In genomic region chr6:47627978-47628377, GRCm38 (mm10) we compare ENCODE assay signal across 24 mouse cellular contexts. TPM values are rescaled to one million over a fixed set of nuclear protein-coding genes. Genes with fewer than 3 reads are reported as not detected.
A peak's percentile ranks its signal among the peaks of the same experiment; 100 is the strongest.
DNase-seq lines count a peak whose midpoint lies in the region; ATAC-seq lines count a peak whose summit lies in the region.
"Had no signal": no experiment of that assay in that cellular context is flagged by ENCODE, and none has a peak within 500 bp of the region (broad histone marks: within the 10 kb centered on the region; RNA-seq: fewer than 3 reads in every experiment).

No protein-coding gene starts in this region.

- no peaks in the 10 kb centered on the region for H3K36me3 ChIP-seq in kidney, embryonic 15.5 days
- H3K36me3 ChIP-seq: embryonic facial prominence, embryonic 10.5 days; embryonic facial prominence, embryonic 12.5 days; forebrain, embryonic 15.5 days; G1E had no signal

- 17% methylated on average over 3 of the region's 3 CpGs for WGBS in kidney, embryonic 15.5 days

- ATAC-seq in kidney, embryonic 15.5 days (replicated peaks; ENCODE audit: low FRiP score), result peak; percentile 62
- peak; percentile 20; the same call in 1 of the 2 replicates for ATAC-seq in megakaryocyte progenitor cell, adult 5-6 weeks (replicated peaks; ENCODE audit: poor library complexity)
- ATAC-seq: activated CD4-positive, CD25-positive, alpha-beta regulatory T cell, adult 4 months; CD4-positive, CD25-positive, alpha-beta regulatory T cell, adult 4 months; forebrain, embryonic 13.5 days; forebrain, embryonic 15.5 days; Patski had no signal

- H3K4me3 ChIP-seq in kidney, embryonic 15.5 days (replicated peaks), result no peak overlapping the region
- H3K4me3 ChIP-seq: embryonic facial prominence, embryonic 10.5 days; embryonic facial prominence, embryonic 12.5 days; forebrain, embryonic 13.5 days; forebrain, embryonic 15.5 days had no signal

- H3K27me3 ChIP-seq in kidney, embryonic 15.5 days, result no peaks in the 10 kb centered on the region
- H3K27me3 ChIP-seq: CH12.LX; embryonic facial prominence, embryonic 12.5 days; forebrain, embryonic 13.5 days; forebrain, embryonic 15.5 days; Patski had no signal

- no peak overlapping the region for H3K9ac ChIP-seq in kidney, embryonic 15.5 days
- H3K9ac ChIP-seq: embryonic facial prominence, embryonic 12.5 days; forebrain, embryonic 13.5 days; forebrain, embryonic 15.5 days had no signal

- H3K4me2 ChIP-seq in kidney, embryonic 15.5 days, result no peak overlapping the region
- H3K4me2 ChIP-seq: embryonic facial prominence, embryonic 12.5 days; forebrain, embryonic 13.5 days; forebrain, embryonic 15.5 days had no signal

- DNase-seq in heart, adult 11 months, result peak; percentile 36
- no peak for DNase-seq in heart, postnatal 4 days
- DNase-seq in kidney, adult 8-10 months, result no peak
- no peak for DNase-seq in thymus, postnatal 25 days
- DNase-seq: adrenal gland, adult 8-10 months; adrenal gland, postnatal 14 days; adrenal gland, postnatal 36 days; B cell, adult 2 months; cerebellum, adult 11-12 months; cerebellum, adult 2 months; cerebellum, adult 9-10 months; cerebellum, postnatal 10 days; cerebellum, postnatal 25 days had no signal

- H3K9me3 ChIP-seq in kidney, embryonic 15.5 days (replicated peaks), result no peaks in the 10 kb centered on the region
- H3K9me3 ChIP-seq: embryonic facial prominence, embryonic 10.5 days; embryonic facial prominence, embryonic 12.5 days; forebrain, embryonic 13.5 days; forebrain, embryonic 15.5 days; G1E had no signal

- no peak overlapping the region for H3K27ac ChIP-seq in kidney, embryonic 15.5 days
- H3K27ac ChIP-seq: embryonic facial prominence, embryonic 10.5 days; embryonic facial prominence, embryonic 12.5 days; forebrain, embryonic 13.5 days; forebrain, embryonic 15.5 days had no signal

- no peaks in the 10 kb centered on the region for H3K4me1 ChIP-seq in kidney, embryonic 15.5 days
- H3K4me1 ChIP-seq: embryonic facial prominence, embryonic 10.5 days; embryonic facial prominence, embryonic 12.5 days; forebrain, embryonic 13.5 days; forebrain, embryonic 15.5 days had no signal

RNA-seq across cellular contexts. Expression of gene Ezh2, which starts 32.8 kb away (rescaled TPM):
- 10 to 100 TPM; 73.5 to 81.2 TPM for total RNA-seq in heart, postnatal 4 days (2021)
- polyA plus RNA-seq in kidney, embryonic 15.5 days (2015; fragmentation: Nextera tagmentation; extraction: Ambion mirVana), result 108 and 116 TPM in 2 replicates
- 262 and 287 TPM in 2 replicates for total RNA-seq in megakaryocyte progenitor cell, adult 5-6 weeks (2015)
- total RNA-seq in megakaryocyte progenitor cell, adult 5-6 weeks (2017), result 166 and 170 TPM in 2 replicates
